ENCODE assay signal across 34 mouse cellular contexts in genomic region chr1:137477239-137477638, GRCm38 (mm10).
"Had no signal": no experiment of that assay in that cellular context is flagged by ENCODE, and none has a peak within 500 bp of the region (broad histone marks: within the 10 kb centered on the region; RNA-seq: fewer than 3 reads in every experiment).

No protein-coding gene starts in this region.

- H3K9me3 ChIP-seq: heart, embryonic 10.5 days; heart, embryonic 12.5 days; heart, embryonic 13.5 days; heart, embryonic 15.5 days; hindbrain, embryonic 12.5 days; hindbrain, embryonic 13.5 days; hindbrain, embryonic 15.5 days; intestine, embryonic 15.5 days; kidney, embryonic 15.5 days had no signal

- H3K27ac ChIP-seq: heart, embryonic 10.5 days; heart, embryonic 13.5 days; heart, embryonic 15.5 days; hindbrain, embryonic 12.5 days; hindbrain, embryonic 13.5 days; hindbrain, embryonic 14.5 days; hindbrain, embryonic 15.5 days; hindbrain, postnatal 0 days; intestine, embryonic 15.5 days; kidney, embryonic 15.5 days; kidney, postnatal 0 days; layer of hippocampus, adult 2 months; left cerebral cortex, adult 2 months had no signal

- ATAC-seq: hindbrain, embryonic 16.5 days; hindbrain, postnatal 0 days; inflammation-experienced regulatory T-cells, adult 6 months; intestine, embryonic 15.5 days; intestine, embryonic 16.5 days; intestine, postnatal 0 days had no signal

- H3K36me3 ChIP-seq: heart, embryonic 10.5 days; heart, embryonic 12.5 days; heart, embryonic 13.5 days; heart, embryonic 15.5 days; hindbrain, embryonic 12.5 days; hindbrain, embryonic 13.5 days; hindbrain, embryonic 15.5 days; intestine, embryonic 15.5 days; kidney, embryonic 15.5 days had no signal

- H3K4me2 ChIP-seq: heart, embryonic 11.5 days; heart, embryonic 12.5 days; heart, embryonic 13.5 days; heart, embryonic 15.5 days; hindbrain, embryonic 12.5 days; hindbrain, embryonic 13.5 days; hindbrain, embryonic 14.5 days; hindbrain, embryonic 15.5 days; intestine, embryonic 15.5 days; kidney, embryonic 15.5 days had no signal

- H3K27me3 ChIP-seq: heart, embryonic 12.5 days; heart, embryonic 13.5 days; heart, embryonic 15.5 days; hindbrain, embryonic 12.5 days; hindbrain, embryonic 13.5 days; hindbrain, embryonic 15.5 days; intestine, embryonic 15.5 days; kidney, embryonic 15.5 days had no signal

- H3K4me3 ChIP-seq: heart, embryonic 10.5 days; heart, embryonic 12.5 days; heart, embryonic 13.5 days; heart, embryonic 15.5 days; hindbrain, embryonic 12.5 days; hindbrain, embryonic 13.5 days; hindbrain, embryonic 15.5 days; intestine, embryonic 15.5 days; kidney, embryonic 15.5 days; layer of hippocampus, adult 2 months; left cerebral cortex, adult 2 months had no signal

- H3K4me1 ChIP-seq: heart, embryonic 10.5 days; heart, embryonic 12.5 days; heart, embryonic 13.5 days; heart, embryonic 15.5 days; hindbrain, embryonic 12.5 days; hindbrain, embryonic 13.5 days; hindbrain, embryonic 15.5 days; intestine, embryonic 15.5 days; kidney, embryonic 15.5 days had no signal

- DNase-seq: heart, postnatal 10 days; heart, postnatal 14 days; heart, postnatal 4 days; kidney, adult 11 months; kidney, adult 18-20 months; kidney, adult 2 months; kidney, adult 8-10 months; kidney, adult 9 months; kidney, postnatal 10 days; kidney, postnatal 14 days; kidney, postnatal 25 days; kidney, postnatal 36 days; kidney, postnatal 4 days; layer of hippocampus, adult 9-11 months; layer of hippocampus, postnatal 36 days had no signal

- H3K9ac ChIP-seq: heart, embryonic 12.5 days; heart, embryonic 13.5 days; heart, embryonic 15.5 days; hindbrain, embryonic 12.5 days; hindbrain, embryonic 13.5 days; hindbrain, embryonic 14.5 days; hindbrain, embryonic 15.5 days; intestine, embryonic 15.5 days; kidney, embryonic 15.5 days had no signal
